ENCODE assay signal across 17 mouse cellular contexts in the genomic region with DNA sequence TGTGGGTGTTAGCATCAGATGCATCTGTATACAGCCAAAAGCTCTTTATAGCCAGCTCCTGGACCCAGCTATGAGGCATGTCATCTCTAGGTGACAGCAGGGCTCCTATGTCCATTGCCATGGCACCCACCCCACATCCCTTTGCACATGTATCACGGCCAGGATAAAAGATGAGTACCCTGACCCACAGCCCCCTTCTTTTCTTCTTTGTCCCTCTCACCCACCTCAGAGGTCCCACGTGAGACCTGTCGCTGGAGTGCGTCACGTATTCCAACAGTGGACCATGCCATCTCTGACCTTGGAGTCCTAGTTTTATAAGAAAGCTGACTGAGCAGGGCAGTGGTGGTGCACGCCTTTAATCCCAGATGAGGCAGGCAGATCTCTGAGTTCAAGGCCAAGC.
"Had no signal": no experiment of that assay in that cellular context is flagged by ENCODE, and none has a peak within 500 bp of the region (broad histone marks: within the 10 kb centered on the region; RNA-seq: fewer than 3 reads in every experiment).

No protein-coding gene starts in this region.

- DNase-seq: cerebellum, adult 2 months; cerebellum, adult 8-10 months; cerebellum, adult 9-10 months; cerebellum, adult 9-11 months; cerebellum, postnatal 10 days; cerebellum, postnatal 14 days; cerebellum, postnatal 25 days; cerebellum, postnatal 36 days; embryo, embryonic 11 days; forebrain, postnatal 0 days; gastrocnemius, adult 2 months; gastrocnemius, postnatal 10 days; gastrocnemius, postnatal 14 days; gastrocnemius, postnatal 25 days; gastrocnemius, postnatal 36 days; heart, adult 18-20 months; heart, adult 2 months had no signal
